ENCODE assay signal across 8 mouse cellular contexts in genomic region chr10:80322811-80323211, GRCm38 (mm10). TPM values are rescaled to one million over a fixed set of nuclear protein-coding genes. Genes with fewer than 3 reads are reported as not detected.
A peak's percentile ranks its signal among the peaks of the same experiment; 100 is the strongest.
DNase-seq lines count a peak whose midpoint lies in the region; ATAC-seq and TF ChIP-seq lines count a peak whose summit lies in the region.

No protein-coding gene starts in this region.

- H3K4me3 ChIP-seq in cerebellum, adult 2 months (replicated peaks; ENCODE audit: insufficient read depth, low read depth, low read length), result peak overlapping the region; percentile 74
- peak overlapping the region; percentile 77 for H3K4me3 ChIP-seq in ES-Bruce4 (ENCODE audit: low read depth, low read length)
- peak overlapping the region; percentile 76 for H3K4me3 ChIP-seq in forebrain, embryonic 10.5 days
- peak overlapping the region; percentile 68 for H3K4me3 ChIP-seq in intestine, embryonic 15.5 days (replicated peaks)
- H3K4me3 ChIP-seq in lung, postnatal 0 days (ENCODE audit: low read depth, low read length), result peak overlapping the region; percentile 55
- peak overlapping the region; percentile 64 for H3K4me3 ChIP-seq in stomach, embryonic 15.5 days (replicated peaks)

- TF ChIP-seq EP300 in ES-Bruce4 (IDR thresholded peaks at IDR 0.05; ENCODE audit: insufficient read depth, low read depth, low read length), result no peak
- no peak for TF ChIP-seq EP300 in lung, postnatal 0 days (IDR thresholded peaks at IDR 0.05)

- 0 out of 2 replicates have a peak overlapping the region, but pooled peaks have one; percentile 2 for H3K27ac ChIP-seq in cerebellum, adult 2 months (ENCODE audit: insufficient read depth, low read length)
- H3K27ac ChIP-seq in ES-Bruce4 (ENCODE audit: insufficient read depth, low read length), result no peak overlapping the region
- H3K27ac ChIP-seq in forebrain, embryonic 10.5 days, result peak overlapping the region; percentile 85
- H3K27ac ChIP-seq in intestine, embryonic 15.5 days, result peak overlapping the region; percentile 72; the same call in 1 of the 2 replicates
- no peak overlapping the region for H3K27ac ChIP-seq in lung, postnatal 0 days (ENCODE audit: low read length)
- H3K27ac ChIP-seq in stomach, embryonic 15.5 days, result no peak overlapping the region

- DNase-seq in cerebellum, adult 2 months, result no peak
- DNase-seq in cerebellum, postnatal 4 days (ENCODE audit: low spot score in 2 of 2), result no peak
- no peak for DNase-seq in forebrain, embryonic 10.5 days (ENCODE audit: extremely low spot score, low spot score)
- DNase-seq in lung, postnatal 0 days (ENCODE audit: low spot score), result no peak
- DNase-seq in thymus, postnatal 0 days (ENCODE audit: low spot score), result no peak

- peak overlapping the region; percentile 97 for H3K4me2 ChIP-seq in intestine, embryonic 15.5 days (replicated peaks)
- H3K4me2 ChIP-seq in lung, postnatal 0 days (replicated peaks; ENCODE audit: low read depth, low read length), result peak overlapping the region; percentile 96
- H3K4me2 ChIP-seq in stomach, embryonic 15.5 days, result peak overlapping the region; percentile 97

- H3K9ac ChIP-seq in ES-Bruce4 (ENCODE audit: low read depth, poor library complexity, severe bottlenecking), result peak overlapping the region; percentile 23
- H3K9ac ChIP-seq in intestine, embryonic 15.5 days, result peak overlapping the region; percentile 51
- 0 out of 2 replicates have a peak overlapping the region, but pooled peaks have one; percentile 23 for H3K9ac ChIP-seq in lung, postnatal 0 days (replicated peaks; ENCODE audit: low read depth)
- peak overlapping the region; percentile 60 for H3K9ac ChIP-seq in stomach, embryonic 15.5 days

- no peaks in the 10 kb centered on the region for H3K27me3 ChIP-seq in cerebellum, adult 2 months (ENCODE audit: control insufficient read depth, insufficient read depth, low read length)
- H3K27me3 ChIP-seq in ES-Bruce4 (ENCODE audit: control insufficient read depth, insufficient read depth, low read length, poor library complexity, severe bottlenecking), result no peaks in the 10 kb centered on the region
- peaks cover 49% of the 10 kb centered on the region for H3K27me3 ChIP-seq in forebrain, embryonic 10.5 days (ENCODE audit: poor library complexity, severe bottlenecking)
- no peaks in the 10 kb centered on the region for H3K27me3 ChIP-seq in intestine, embryonic 15.5 days (replicated peaks)
- no peaks in the 10 kb centered on the region for H3K27me3 ChIP-seq in lung, postnatal 0 days (replicated peaks; ENCODE audit: insufficient read depth, low read length)
- no peaks in the 10 kb centered on the region for H3K27me3 ChIP-seq in stomach, embryonic 15.5 days (replicated peaks)

- H3K36me3 ChIP-seq in ES-Bruce4 (ENCODE audit: control insufficient read depth, insufficient read depth, low read length, poor library complexity, severe bottlenecking), result no peaks in the 10 kb centered on the region
- H3K36me3 ChIP-seq in forebrain, embryonic 10.5 days (replicated peaks), result peaks cover 20% of the 10 kb centered on the region
- peaks cover 7% of the 10 kb centered on the region; the same call in 1 of the 2 replicates for H3K36me3 ChIP-seq in intestine, embryonic 15.5 days
- no peaks in the 10 kb centered on the region; the same call in 1 of the 2 replicates for H3K36me3 ChIP-seq in lung, postnatal 0 days (ENCODE audit: insufficient read depth, low read length)
- H3K36me3 ChIP-seq in stomach, embryonic 15.5 days, result no peaks in the 10 kb centered on the region

- ATAC-seq in intestine, embryonic 15.5 days, result peak; percentile 17
- ATAC-seq in lung, postnatal 0 days, result peak; percentile 20
- ATAC-seq in stomach, embryonic 15.5 days (ENCODE audit: insufficient read depth, low FRiP score, low read depth), result 0 out of 2 replicates have a peak, but pooled peaks have one; percentile 0

- peaks cover 10% of the 10 kb centered on the region for H3K4me1 ChIP-seq in cerebellum, adult 2 months (ENCODE audit: control insufficient read depth, insufficient read depth, low read length)
- H3K4me1 ChIP-seq in ES-Bruce4 (ENCODE audit: control insufficient read depth, insufficient read depth, low read length), result peaks cover 1% of the 10 kb centered on the region
- peaks cover 63% of the 10 kb centered on the region for H3K4me1 ChIP-seq in forebrain, embryonic 10.5 days
- peaks cover 39% of the 10 kb centered on the region for H3K4me1 ChIP-seq in intestine, embryonic 15.5 days (replicated peaks)
- peaks cover 20% of the 10 kb centered on the region for H3K4me1 ChIP-seq in lung, postnatal 0 days (ENCODE audit: insufficient read depth, low read depth, low read length)
- peaks cover 30% of the 10 kb centered on the region for H3K4me1 ChIP-seq in stomach, embryonic 15.5 days

- no peak for TF ChIP-seq CTCF in cerebellum, adult 2 months (IDR thresholded peaks at IDR 0.05; ENCODE audit: borderline replicate concordance, insufficient read depth, low read depth, low read length)
- TF ChIP-seq CTCF in ES-Bruce4 (IDR thresholded peaks at IDR 0.05; ENCODE audit: low read depth, low read length), result no peak
- TF ChIP-seq CTCF in lung, postnatal 0 days (IDR thresholded peaks at IDR 0.05), result peak; percentile 47

- no peak for TF ChIP-seq POLR2A in cerebellum, adult 2 months (IDR thresholded peaks at IDR 0.05; ENCODE audit: borderline replicate concordance, insufficient read depth, low read length)
- TF ChIP-seq POLR2A in ES-Bruce4 (IDR thresholded peaks at IDR 0.05; ENCODE audit: insufficient read depth, low read length), result no peak

- 3% methylated on average over 28 of the region's 28 CpGs for WGBS in cerebellum, adult 2 months
- 9% methylated on average over 28 of the region's 28 CpGs for WGBS in forebrain, embryonic 10.5 days
- WGBS in intestine, embryonic 15.5 days, result 1% methylated on average over 28 of the region's 28 CpGs
- 3% methylated on average over 24 of the region's 28 CpGs for WGBS in lung, postnatal 0 days
- WGBS in stomach, embryonic 15.5 days, result under 1% methylated on average over 28 of the region's 28 CpGs

- no peaks in the 10 kb centered on the region for H3K9me3 ChIP-seq in ES-Bruce4 (replicated peaks; ENCODE audit: control insufficient read depth, insufficient read depth, low read length, poor library complexity, severe bottlenecking)
- H3K9me3 ChIP-seq in forebrain, embryonic 10.5 days, result no peaks in the 10 kb centered on the region
- H3K9me3 ChIP-seq in intestine, embryonic 15.5 days, result no peaks in the 10 kb centered on the region
- H3K9me3 ChIP-seq in lung, postnatal 0 days (ENCODE audit: low read length), result no peaks in the 10 kb centered on the region
- H3K9me3 ChIP-seq in stomach, embryonic 15.5 days, result no peaks in the 10 kb centered on the region

RNA-seq across cellular contexts. Expression of gene 2310011J03Rik, which starts 2.5 kb away (rescaled TPM):
- 49.7 and 51.1 TPM in 2 replicates for polyA plus RNA-seq in cerebellum, adult 2 months (2012; rRNA removed)
- 11.6 and 13.2 TPM in 2 replicates for polyA plus RNA-seq in ES-Bruce4 (2011; ENCODE audit: insufficient read depth, insufficient read length, low read depth, missing spikeins)
- 56.4 and 60.2 TPM in 2 replicates for polyA plus RNA-seq in forebrain, embryonic 10.5 days (2016; fragmentation: Nextera tagmentation; extraction: Ambion mirVana)
- polyA plus RNA-seq in intestine, embryonic 15.5 days (2015; fragmentation: Nextera tagmentation; extraction: Ambion mirVana), result 51.4 and 51.5 TPM in 2 replicates
- 58.4 and 64.8 TPM in 2 replicates for polyA plus RNA-seq in lung, postnatal 0 days (2015; fragmentation: Nextera tagmentation; extraction: Ambion mirVana)
- 40.5 and 46.4 TPM in 2 replicates for polyA plus RNA-seq in stomach, embryonic 15.5 days (2015; fragmentation: Nextera tagmentation; extraction: Ambion mirVana)
- polyA plus RNA-seq in thymus, postnatal 0 days (2015; fragmentation: Nextera tagmentation; extraction: Ambion mirVana), result 72.7 and 81.1 TPM in 2 replicates

RNA-seq across cellular contexts. Expression of gene Pcsk4, which starts 6.5 kb away (rescaled TPM):
- 13.7 and 14.1 TPM in 2 replicates for polyA plus RNA-seq in cerebellum, adult 2 months (2012; rRNA removed)
- 2.8 and 3.1 TPM in 2 replicates for polyA plus RNA-seq in ES-Bruce4 (2011; ENCODE audit: insufficient read depth, insufficient read length, low read depth, missing spikeins)
- 5.7 and 6.7 TPM in 2 replicates for polyA plus RNA-seq in forebrain, embryonic 10.5 days (2016; fragmentation: Nextera tagmentation; extraction: Ambion mirVana)
- 8.1 and 8.8 TPM in 2 replicates for polyA plus RNA-seq in intestine, embryonic 15.5 days (2015; fragmentation: Nextera tagmentation; extraction: Ambion mirVana)
- polyA plus RNA-seq in lung, postnatal 0 days (2015; fragmentation: Nextera tagmentation; extraction: Ambion mirVana), result 3.4 and 3.7 TPM in 2 replicates
- 4.8 and 5.4 TPM in 2 replicates for polyA plus RNA-seq in stomach, embryonic 15.5 days (2015; fragmentation: Nextera tagmentation; extraction: Ambion mirVana)
- polyA plus RNA-seq in thymus, postnatal 0 days (2015; fragmentation: Nextera tagmentation; extraction: Ambion mirVana), result 4.4 and 4.6 TPM in 2 replicates

RNA-seq across cellular contexts. Expression of gene Reep6, which starts 6.9 kb away (rescaled TPM):
- polyA plus RNA-seq in cerebellum, adult 2 months (2012; rRNA removed), result 9.0 and 10.3 TPM in 2 replicates
- polyA plus RNA-seq in ES-Bruce4 (2011; ENCODE audit: insufficient read depth, insufficient read length, low read depth, missing spikeins), result 17.3 and 17.6 TPM in 2 replicates
- polyA plus RNA-seq in forebrain, embryonic 10.5 days (2016; fragmentation: Nextera tagmentation; extraction: Ambion mirVana), result 7.7 and 9.1 TPM in 2 replicates
- 132 and 159 TPM in 2 replicates for polyA plus RNA-seq in intestine, embryonic 15.5 days (2015; fragmentation: Nextera tagmentation; extraction: Ambion mirVana)
- 15.4 and 17.6 TPM in 2 replicates for polyA plus RNA-seq in lung, postnatal 0 days (2015; fragmentation: Nextera tagmentation; extraction: Ambion mirVana)
- polyA plus RNA-seq in stomach, embryonic 15.5 days (2015; fragmentation: Nextera tagmentation; extraction: Ambion mirVana), result 44.5 and 51.2 TPM in 2 replicates
- 0.26 and 0.30 TPM in 2 replicates for polyA plus RNA-seq in thymus, postnatal 0 days (2015; fragmentation: Nextera tagmentation; extraction: Ambion mirVana)

RNA-seq across cellular contexts. Expression of gene Adamtsl5, which starts 25.4 kb away (rescaled TPM):
- 7.9 and 10.8 TPM in 2 replicates for polyA plus RNA-seq in cerebellum, adult 2 months (2012; rRNA removed)
- polyA plus RNA-seq in ES-Bruce4 (2011; ENCODE audit: insufficient read depth, insufficient read length, low read depth, missing spikeins), result 3.8 and 5.4 TPM in 2 replicates
- 0.27 and 0.54 TPM in 2 replicates for polyA plus RNA-seq in forebrain, embryonic 10.5 days (2016; fragmentation: Nextera tagmentation; extraction: Ambion mirVana)
- polyA plus RNA-seq in intestine, embryonic 15.5 days (2015; fragmentation: Nextera tagmentation; extraction: Ambion mirVana), result 19.3 and 20.4 TPM in 2 replicates
- 6.4 and 7.3 TPM in 2 replicates for polyA plus RNA-seq in lung, postnatal 0 days (2015; fragmentation: Nextera tagmentation; extraction: Ambion mirVana)
- polyA plus RNA-seq in stomach, embryonic 15.5 days (2015; fragmentation: Nextera tagmentation; extraction: Ambion mirVana), result 13.7 and 17.0 TPM in 2 replicates
- polyA plus RNA-seq in thymus, postnatal 0 days (2015; fragmentation: Nextera tagmentation; extraction: Ambion mirVana), result 1.0 and 1.1 TPM in 2 replicates

RNA-seq across cellular contexts. Expression of gene Apc2, which starts 27.0 kb away (rescaled TPM):
- polyA plus RNA-seq in cerebellum, adult 2 months (2012; rRNA removed), result 67.1 and 69.1 TPM in 2 replicates
- polyA plus RNA-seq in ES-Bruce4 (2011; ENCODE audit: insufficient read depth, insufficient read length, low read depth, missing spikeins), result 3.2 and 3.8 TPM in 2 replicates
- polyA plus RNA-seq in forebrain, embryonic 10.5 days (2016; fragmentation: Nextera tagmentation; extraction: Ambion mirVana), result 19.4 and 27.0 TPM in 2 replicates
- 4.9 and 6.5 TPM in 2 replicates for polyA plus RNA-seq in intestine, embryonic 15.5 days (2015; fragmentation: Nextera tagmentation; extraction: Ambion mirVana)
- 0.57 and 0.85 TPM in 2 replicates for polyA plus RNA-seq in lung, postnatal 0 days (2015; fragmentation: Nextera tagmentation; extraction: Ambion mirVana)
- 5.0 and 5.2 TPM in 2 replicates for polyA plus RNA-seq in stomach, embryonic 15.5 days (2015; fragmentation: Nextera tagmentation; extraction: Ambion mirVana)
- polyA plus RNA-seq in thymus, postnatal 0 days (2015; fragmentation: Nextera tagmentation; extraction: Ambion mirVana), result 0.10 and 0.24 TPM in 2 replicates

Comparison
In these comparisons a context has a peak if more than half of its experiments do, and no peak if none do; other contexts are left out.
1. H3K27ac ChIP-seq: peak in cerebellum, adult 2 months (single experiment), forebrain, embryonic 10.5 days (single experiment) and intestine, embryonic 15.5 days (single experiment); none in ES-Bruce4 (single experiment), lung, postnatal 0 days (single experiment) and stomach, embryonic 15.5 days (single experiment).
2. Peak in every context shown above with its lines, with median percentiles within 50 percentile points of each other: H3K4me3 ChIP-seq, H3K9ac ChIP-seq, ATAC-seq and H3K4me2 ChIP-seq.